Mouse (Mus musculus) right cerebral cortex, adult 18-20 months (tissue): Measurements from ENCODE around the gene Ccdc146.
"Not testable (repeated sequence)": the region's sequence is repeated elsewhere in the genome, so short reads cannot be mapped to it uniquely, and the experiment has no call there.

Source experiments
- DNase-seq: peaks from one replicate; pipeline ENCODE4 v3.0.0; 2022; ENCODE audit warnings: mixed read lengths

Gene Ccdc146

DNA sequence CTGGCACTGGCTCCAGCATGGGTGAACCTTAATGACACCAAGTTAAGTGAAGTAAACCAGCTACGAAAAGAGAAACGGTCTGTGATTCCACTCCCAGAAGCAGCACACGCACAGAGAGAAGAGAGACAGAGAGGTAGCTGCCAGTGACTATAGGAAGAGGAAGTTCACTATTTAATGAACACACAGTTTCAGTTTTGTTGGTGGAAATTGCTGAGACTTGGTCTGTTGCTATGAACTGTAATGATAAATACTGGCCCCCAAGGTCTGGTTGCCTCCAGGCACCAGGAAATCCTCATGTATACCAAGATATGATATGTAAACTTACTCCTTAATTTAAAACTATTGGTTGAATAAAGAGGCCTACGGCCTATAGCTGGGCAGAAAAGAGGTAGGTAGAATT is 38.0 kb downstream of the Ccdc146 start:
- no peak for DNase-seq

DNA sequence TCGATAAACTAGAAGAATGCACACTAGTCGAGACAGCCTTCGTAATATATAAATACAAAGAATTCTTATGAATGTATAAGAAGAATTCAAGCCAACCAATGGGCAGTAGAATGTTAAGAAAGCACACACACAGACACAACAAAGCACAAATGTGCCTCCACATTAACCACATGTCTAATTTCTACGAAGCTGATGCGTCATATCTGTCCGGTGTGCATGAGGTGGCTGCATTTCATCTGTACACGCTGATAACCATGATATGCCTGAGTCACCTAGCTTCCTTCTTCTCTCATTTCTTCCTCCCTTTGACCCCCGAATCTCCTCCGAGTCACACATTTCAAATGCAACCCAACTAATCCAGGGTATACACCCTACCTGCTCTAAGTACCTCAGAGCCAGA is 39.5 kb downstream of the Ccdc146 start:
- no peak for DNase-seq

GRCm38 (mm10) chr5:21384252-21384960 is 40.1 kb downstream of the Ccdc146 start:
- no peak for DNase-seq

- DNase-seq = peak; percentile 13
Observed at GRCm38 (mm10) chr5:21383392-21384251, 40.9 kb downstream of the Ccdc146 start.

DNA sequence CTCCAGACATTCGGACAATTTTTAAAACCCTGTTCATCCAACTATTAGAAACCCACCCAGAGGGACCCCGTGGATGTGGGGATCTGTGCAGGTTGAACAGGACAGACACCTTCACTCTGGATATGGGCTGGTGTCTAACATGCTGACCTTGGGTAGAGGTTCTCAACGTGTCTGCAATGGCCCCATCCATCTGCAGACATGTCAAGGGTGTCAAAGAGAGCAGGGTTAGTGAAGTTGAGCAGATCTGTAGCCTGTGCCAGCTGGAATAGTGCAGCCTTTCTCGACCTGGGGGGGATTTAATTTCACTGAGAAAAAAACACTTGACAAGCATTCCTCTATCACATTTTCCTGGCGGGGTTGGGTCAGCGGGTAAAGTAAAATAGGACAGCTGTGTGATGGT is 41.8 kb downstream of the Ccdc146 start:
- no peak for DNase-seq

DNA sequence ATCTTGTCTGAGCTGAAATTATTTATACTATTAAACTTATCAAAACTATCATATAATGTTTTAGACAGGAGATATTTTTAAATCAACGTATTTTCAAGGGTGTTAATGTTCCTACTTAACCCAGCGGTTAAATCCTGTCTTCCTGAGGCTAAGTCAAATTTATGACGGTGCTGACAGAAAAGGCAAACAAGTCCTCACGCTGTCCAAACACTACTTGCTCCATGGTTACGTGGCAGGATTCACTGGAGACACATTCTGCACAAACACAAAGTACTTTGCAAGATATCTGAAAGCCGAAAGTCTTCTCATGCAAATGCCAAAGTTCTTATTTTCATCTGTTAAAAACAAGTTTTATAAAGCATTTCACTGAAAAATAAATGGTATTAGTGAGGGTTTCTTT is 42.5 kb downstream of the Ccdc146 start:
- DNase-seq = no peak

DNA sequence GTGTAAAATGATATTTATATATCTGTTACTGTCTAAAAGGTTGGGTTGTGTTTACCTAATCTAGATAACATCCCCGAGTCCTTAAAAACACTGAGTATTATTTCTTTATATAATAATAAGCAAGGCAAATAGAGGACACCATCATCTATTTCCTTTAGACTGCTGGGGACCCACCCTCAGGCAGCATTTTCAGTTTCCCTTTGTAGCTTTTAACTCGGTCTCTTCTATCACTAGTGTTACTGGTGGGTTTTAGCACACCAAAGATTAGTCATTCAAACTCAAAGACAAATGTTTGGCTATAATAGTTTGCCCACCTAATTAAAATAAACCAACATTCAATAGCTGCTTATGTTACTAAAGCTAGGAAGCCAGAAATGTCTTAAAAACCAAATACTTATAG is 46.1 kb downstream of the Ccdc146 start:
- no peak for DNase-seq

GRCm38 (mm10) chr5:21376935-21377334 is 47.5 kb downstream of the Ccdc146 start:
- no peak for DNase-seq

GRCm38 (mm10) chr5:21373180-21373518 is 51.3 kb downstream of the Ccdc146 start:
- no peak for DNase-seq

DNA sequence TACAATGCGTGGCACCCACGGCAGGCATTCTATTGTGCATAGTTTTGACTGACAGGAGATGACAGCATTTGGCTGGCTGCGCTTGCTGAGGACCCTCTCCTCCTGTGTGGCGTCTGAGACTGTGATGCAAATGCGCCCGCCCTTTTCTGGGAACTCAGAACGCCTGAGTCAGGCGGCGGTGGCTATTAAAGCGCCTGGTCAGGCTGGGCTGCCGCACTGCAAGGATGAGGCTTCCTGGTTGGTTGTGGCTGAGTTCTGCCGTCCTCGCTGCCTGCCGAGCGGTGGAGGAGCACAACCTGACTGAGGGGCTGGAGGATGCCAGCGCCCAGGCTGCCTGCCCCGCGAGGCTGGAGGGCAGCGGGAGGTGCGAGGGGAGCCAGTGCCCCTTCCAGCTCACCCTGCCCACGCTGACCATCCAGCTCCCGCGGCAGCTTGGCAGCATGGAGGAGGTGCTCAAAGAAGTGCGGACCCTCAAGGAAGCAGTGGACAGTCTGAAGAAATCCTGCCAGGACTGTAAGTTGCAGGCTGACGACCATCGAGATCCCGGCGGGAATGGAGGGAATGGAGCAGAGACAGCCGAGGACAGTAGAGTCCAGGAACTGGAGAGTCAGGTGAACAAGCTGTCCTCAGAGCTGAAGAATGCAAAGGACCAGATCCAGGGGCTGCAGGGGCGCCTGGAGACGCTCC is 51.8 kb downstream of the Ccdc146 start, which contains the start of gene Fgl2:
Gene Fgl2 (plus strand): TSS at position 150 of the 687 bp plus-strand sequence.
- DNase-seq = peak; percentile 17

DNA sequence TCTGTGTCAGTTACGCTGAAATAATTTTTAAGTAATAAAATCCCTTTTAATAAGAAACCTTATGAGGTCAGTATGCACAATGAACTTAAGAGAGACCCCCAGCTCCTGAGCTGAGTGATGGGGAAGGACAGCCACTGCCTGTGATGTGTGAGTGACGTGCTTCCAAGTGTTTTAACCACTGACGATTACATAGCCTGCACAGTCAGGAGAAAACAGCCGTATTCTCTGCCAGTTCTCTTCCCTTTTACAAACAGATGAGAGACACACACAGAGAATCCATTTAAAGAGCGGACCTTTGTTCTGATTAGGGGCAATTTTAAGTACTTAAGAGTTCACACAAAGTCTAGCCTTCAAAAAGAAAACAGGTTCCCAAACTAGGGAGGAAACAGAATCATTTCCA is 52.6 kb downstream of the Ccdc146 start:
- no peak for DNase-seq

- no peak for DNase-seq
Observed at GRCm38 (mm10) chr5:21370218-21370947, 54.1 kb downstream of the Ccdc146 start.

DNA sequence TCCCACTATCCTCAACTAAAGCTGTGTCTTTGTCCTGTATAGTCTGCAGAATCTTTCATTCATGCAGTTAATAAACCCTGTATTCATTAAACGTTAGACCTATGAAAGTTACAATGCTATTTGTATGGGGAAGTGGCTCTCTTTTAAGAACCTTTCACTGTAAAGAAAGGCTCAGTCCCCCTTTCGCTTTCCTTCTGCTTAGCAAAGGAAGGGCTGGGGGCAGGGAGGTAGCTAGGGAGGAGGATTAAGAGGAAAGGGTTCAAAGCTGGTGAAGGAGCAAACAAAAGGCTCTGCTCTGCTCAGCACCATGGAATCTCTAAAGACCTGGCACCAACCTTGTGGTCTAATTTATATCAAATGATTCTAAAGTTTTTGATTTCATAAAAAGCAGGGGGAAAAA is 57.0 kb downstream of the Ccdc146 start:
- no peak for DNase-seq

DNA sequence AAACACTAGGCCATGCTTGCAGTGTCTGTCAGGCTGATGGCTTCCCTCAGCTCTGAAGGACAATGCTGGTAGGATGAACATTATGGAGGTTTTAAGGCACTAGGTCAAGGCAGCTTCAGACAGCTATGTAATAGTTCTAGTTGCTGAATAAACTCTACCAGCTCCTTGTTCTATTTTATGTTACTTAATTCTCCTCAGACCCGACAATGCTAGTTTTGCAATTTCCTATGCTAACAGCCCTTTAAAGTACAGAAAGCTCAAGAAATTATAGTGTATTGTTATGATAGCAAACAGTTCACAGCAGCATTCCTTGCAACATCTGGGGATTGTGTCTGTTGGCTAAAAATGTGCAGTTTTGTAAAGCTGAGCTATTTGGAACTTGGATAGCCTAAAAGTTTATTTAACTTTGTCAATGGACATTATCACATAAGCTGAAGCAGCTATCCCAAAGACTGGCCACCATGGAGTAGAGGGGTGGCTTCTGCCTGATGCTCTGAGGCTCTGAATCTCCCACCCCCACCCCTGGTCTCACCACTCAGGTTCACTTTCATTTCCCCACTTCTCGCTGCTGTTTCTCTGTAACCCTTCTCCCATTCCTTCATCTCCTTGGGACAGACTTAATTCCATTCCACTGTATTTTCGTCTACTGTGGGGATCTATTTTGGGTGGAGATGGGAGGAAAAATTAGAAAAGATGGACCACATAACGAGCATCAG is 58.0 kb downstream of the Ccdc146 start:
- DNase-seq = no peak

DNA sequence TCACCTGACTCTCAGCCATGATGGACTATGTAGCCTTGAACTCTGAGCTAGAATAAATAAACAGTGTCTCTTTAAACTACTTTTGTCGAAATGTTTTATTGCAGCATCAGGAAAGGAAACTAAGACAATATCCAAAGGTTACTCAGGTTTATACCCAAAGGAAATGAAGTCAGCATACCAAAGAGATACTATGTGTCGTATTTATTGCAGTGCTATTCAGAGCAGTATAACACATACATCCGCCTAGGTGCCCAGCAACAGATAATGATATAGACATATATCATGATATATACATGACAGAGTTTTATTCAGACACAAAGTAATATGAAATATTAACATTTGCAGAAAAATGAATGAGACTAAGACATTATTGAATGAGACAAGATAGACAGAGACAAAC is 61.1 kb downstream of the Ccdc146 start:
- DNase-seq = no peak

DNA sequence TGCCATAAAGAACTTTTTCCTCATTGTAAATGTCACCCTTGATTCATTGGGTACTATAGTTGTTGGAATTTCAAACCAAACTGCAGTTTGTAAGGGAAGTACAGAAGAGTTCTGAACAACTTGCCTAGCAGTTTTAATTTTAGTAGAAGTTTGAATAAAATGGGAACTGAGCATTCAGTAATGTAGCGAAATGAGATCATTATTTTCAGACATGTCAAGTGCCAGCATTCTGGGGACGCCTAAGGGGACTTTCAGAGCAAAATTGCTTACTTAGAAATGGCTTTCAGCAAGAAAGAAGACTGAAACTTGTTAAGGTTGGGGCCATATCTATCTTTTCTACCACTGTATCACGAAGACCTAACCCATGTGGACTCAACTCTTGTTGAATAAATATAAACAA is 65.8 kb downstream of the Ccdc146 start:
- DNase-seq = no peak

DNA sequence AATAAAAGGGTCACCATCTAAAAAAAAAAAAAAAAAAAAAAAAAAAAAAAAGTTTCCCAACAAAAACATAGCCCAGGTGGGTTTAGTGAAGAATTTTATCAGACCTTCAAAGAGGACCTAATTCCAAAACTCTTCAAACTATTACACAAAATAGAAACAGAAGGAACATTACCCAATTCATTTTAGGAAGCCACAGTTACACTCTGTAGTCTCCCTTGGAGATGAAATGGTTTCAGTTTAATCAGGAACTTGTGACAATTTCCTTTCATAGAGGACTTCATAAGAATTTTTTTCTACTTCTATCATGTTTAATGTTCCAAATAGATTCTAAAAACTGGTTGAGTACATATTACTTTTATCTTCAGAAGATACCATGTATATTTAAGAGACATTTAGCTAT is 72.8 kb downstream of the Ccdc146 start:
- no peak for DNase-seq

GRCm38 (mm10) chr5:21348366-21348765 is 76.1 kb downstream of the Ccdc146 start:
- no peak for DNase-seq

GRCm38 (mm10) chr5:21342265-21342664 is 82.2 kb downstream of the Ccdc146 start:
- not testable (repeated sequence) for DNase-seq

DNA sequence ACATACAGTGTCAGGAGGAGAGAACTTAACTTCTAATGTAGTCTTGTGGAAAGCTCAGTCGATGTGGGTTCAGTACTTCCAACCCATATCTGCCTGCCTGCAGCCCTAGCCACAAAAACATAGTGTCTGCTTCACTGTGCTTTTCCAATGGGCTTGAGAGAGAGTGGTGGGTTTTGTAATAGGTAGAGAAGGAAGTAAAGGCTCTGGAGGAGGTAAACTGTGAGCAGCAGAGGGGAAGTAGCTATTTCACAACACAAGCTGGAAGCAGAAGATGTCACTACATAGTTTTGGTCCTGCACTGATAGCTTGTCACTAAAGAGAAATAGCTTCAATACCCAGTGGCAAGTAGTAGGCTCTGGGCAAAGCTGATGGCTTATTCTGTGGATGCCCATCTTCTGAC is 92.4 kb downstream of the Ccdc146 start:
- DNase-seq = no peak

GRCm38 (mm10) chr5:21331656-21332055 is 92.8 kb downstream of the Ccdc146 start:
- no peak for DNase-seq
